Mouse (Mus musculus): ENCODE measurements around the gene Rtkn. TPM values are rescaled to one million over a fixed set of nuclear protein-coding genes. Genes with fewer than 3 reads are reported as not detected.

Gene Rtkn
- polyA plus RNA-seq, 1 experiment from 2014 or later = 38.5 TPM

GRCm38 (mm10) chr6:83165026-83165606 lies 29.9 kb downstream of the Rtkn start:
- WGBS = 5% methylated on average over 6 of the region's 6 CpGs
- ATAC-seq (replicated peaks; ENCODE audit: low FRiP score, low read depth) (0 out of 2 replicates have a peak, but pooled peaks have one; percentile 1), DNase-seq (ENCODE audit: low spot score) (peak; percentile 36)
- peak overlapping the region; percentile 85 for H3K27ac ChIP-seq
- H3K4me2 ChIP-seq (ENCODE audit: low read length) = peak overlapping the region; percentile 65
- H3K4me3 ChIP-seq (replicated peaks; ENCODE audit: low read depth, low read length) = peak overlapping the region; percentile 88
- peak overlapping the region; percentile 91 for H3K9ac ChIP-seq (ENCODE audit: low read depth, low read length)
- no peak for TF ChIP-seq CTCF (IDR thresholded peaks at IDR 0.05; ENCODE audit: low read depth)
- no peaks in the 10 kb centered on the region for H3K36me3 ChIP-seq (ENCODE audit: insufficient read depth, low read length)
- peaks cover 13% of the 10 kb centered on the region; the same call in 1 of the 2 replicates for H3K27me3 ChIP-seq (ENCODE audit: insufficient read depth, low read length)
- H3K4me1 ChIP-seq (replicated peaks; ENCODE audit: insufficient read depth, low read length) = peaks cover 24% of the 10 kb centered on the region; the same call in 1 of the 2 replicates
- H3K9me3 ChIP-seq (replicated peaks; ENCODE audit: low read length) = no peaks in the 10 kb centered on the region

DNA sequence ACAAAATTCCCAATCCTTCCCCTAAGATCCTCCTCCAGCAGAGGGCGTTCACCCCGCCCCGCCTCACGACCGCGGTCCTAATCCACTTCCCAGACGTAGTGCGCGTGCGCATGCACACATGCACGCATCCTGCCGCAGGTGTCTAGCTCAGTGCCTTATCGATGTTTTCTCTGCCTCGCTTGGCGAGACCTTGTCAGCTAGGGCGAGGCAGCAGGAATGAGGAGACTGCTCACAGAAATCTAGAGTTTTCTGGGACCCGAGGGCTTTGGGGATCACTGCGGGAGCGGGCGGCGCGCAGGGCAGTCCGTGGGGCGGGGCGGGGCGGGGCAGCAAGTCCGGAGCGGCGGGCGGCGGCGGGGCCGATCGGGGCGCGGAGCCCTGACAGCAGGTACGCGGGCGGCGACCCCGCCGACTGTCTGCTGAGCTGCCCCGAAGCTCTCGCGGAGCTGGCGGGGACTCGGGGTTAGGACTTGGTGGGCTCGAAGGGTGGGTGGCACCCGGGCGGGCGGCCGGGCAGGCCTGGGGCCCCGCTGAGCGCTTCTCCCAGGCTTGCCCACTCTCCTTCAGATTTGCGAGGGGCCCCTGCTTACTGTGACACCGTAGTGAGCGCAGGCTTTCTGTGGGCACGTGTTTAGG lies 30.5 kb downstream of the Rtkn start, which contains the start of gene Dctn1:
Dctn1 (plus strand) TSS at position 314 of the 636 bp plus-strand sequence.
- peak within 1 kb of the TSS; percentile 85 for H3K27ac ChIP-seq

GRCm38 (mm10) chr6:83166243-83166630 lies 31.0 kb downstream of the Rtkn start:
- H3K9ac ChIP-seq (ENCODE audit: low read depth, low read length) = peak overlapping the region; percentile 91
- WGBS = 0% methylated on average over 12 of the region's 12 CpGs
- 0 out of 2 replicates have a peak, but pooled peaks have one; percentile 8 for TF ChIP-seq CTCF (IDR thresholded peaks at IDR 0.05; ENCODE audit: low read depth)
- H3K27me3 ChIP-seq (ENCODE audit: insufficient read depth, low read length) = 0 out of 2 replicates have a peak, but pooled peaks cover 8% of the 10 kb centered on the region
- peaks cover 24% of the 10 kb centered on the region; the same call in 1 of the 2 replicates for H3K4me1 ChIP-seq (replicated peaks; ENCODE audit: insufficient read depth, low read length)
- peak overlapping the region; percentile 88 for H3K4me3 ChIP-seq (replicated peaks; ENCODE audit: low read depth, low read length)
- H3K36me3 ChIP-seq (ENCODE audit: insufficient read depth, low read length) = no peaks in the 10 kb centered on the region
- H3K27ac ChIP-seq = peak overlapping the region; percentile 85
- H3K9me3 ChIP-seq (replicated peaks; ENCODE audit: low read length) = no peaks in the 10 kb centered on the region
- peak overlapping the region; percentile 65 for H3K4me2 ChIP-seq (ENCODE audit: low read length)
- DNase-seq (ENCODE audit: low spot score) (peak; percentile 57), ATAC-seq (replicated peaks; ENCODE audit: low FRiP score, low read depth) (no peak)

More for the DNA sequence above, 30.5 kb downstream of the Rtkn start, which contains the start of gene Dctn1:
- H3K9ac ChIP-seq (ENCODE audit: low read depth, low read length) = peak within 1 kb of the TSS; percentile 91
- H3K27me3 ChIP-seq (ENCODE audit: insufficient read depth, low read length) = 0 out of 2 replicates have a peak, but pooled peaks cover 13% of the 10 kb centered on the region
- H3K4me3 ChIP-seq (replicated peaks; ENCODE audit: low read depth, low read length) = peak within 1 kb of the TSS; percentile 88
- peak; percentile 98 for DNase-seq (ENCODE audit: low spot score)
- under 1% methylated on average over 58 of the region's 58 CpGs for WGBS
- TF ChIP-seq CTCF (IDR thresholded peaks at IDR 0.05; ENCODE audit: low read depth) = peak; percentile 92
- no peaks in the 10 kb centered on the region for H3K9me3 ChIP-seq (replicated peaks; ENCODE audit: low read length)
- peak within 1 kb of the TSS; percentile 65 for H3K4me2 ChIP-seq (ENCODE audit: low read length)
- H3K36me3 ChIP-seq (ENCODE audit: insufficient read depth, low read length) = no peaks in the 10 kb centered on the region
- peak; percentile 73 for ATAC-seq (replicated peaks; ENCODE audit: low FRiP score, low read depth)
- peaks cover 24% of the 10 kb centered on the region; the same call in 1 of the 2 replicates for H3K4me1 ChIP-seq (replicated peaks; ENCODE audit: insufficient read depth, low read length)

- H3K27me3 ChIP-seq (ENCODE audit: insufficient read depth, low read length) = no peaks in the 10 kb centered on the region
- H3K9ac ChIP-seq (ENCODE audit: low read depth, low read length) = no peak overlapping the region
- H3K4me2 ChIP-seq (ENCODE audit: low read length) = no peak overlapping the region
- peaks cover 11% of the 10 kb centered on the region; the same call in 1 of the 2 replicates for H3K4me1 ChIP-seq (replicated peaks; ENCODE audit: insufficient read depth, low read length)
- no peak overlapping the region for H3K4me3 ChIP-seq (replicated peaks; ENCODE audit: low read depth, low read length)
- DNase-seq (ENCODE audit: low spot score) (peak; percentile 42), ATAC-seq (replicated peaks; ENCODE audit: low FRiP score, low read depth) (no peak)
- H3K27ac ChIP-seq = 0 out of 2 replicates have a peak overlapping the region, but pooled peaks have one; percentile 25
- no peak for TF ChIP-seq CTCF (IDR thresholded peaks at IDR 0.05; ENCODE audit: low read depth)
- no peaks in the 10 kb centered on the region for H3K9me3 ChIP-seq (replicated peaks; ENCODE audit: low read length)
- 35% methylated on average over 5 of the region's 5 CpGs for WGBS
- H3K36me3 ChIP-seq (ENCODE audit: insufficient read depth, low read length) = no peaks in the 10 kb centered on the region
These were observed 34.6 kb downstream of the Rtkn start for GRCm38 (mm10) chr6:83169872-83170271.

- H3K36me3 ChIP-seq (ENCODE audit: insufficient read depth, low read length) = no peaks in the 10 kb centered on the region
- DNase-seq (ENCODE audit: low spot score) = no peak
- no peak for TF ChIP-seq CTCF (IDR thresholded peaks at IDR 0.05; ENCODE audit: low read depth)
- H3K9ac ChIP-seq (ENCODE audit: low read depth, low read length) = no peak overlapping the region
- WGBS = 81% methylated on average over 5 of the region's 5 CpGs
- H3K4me2 ChIP-seq (ENCODE audit: low read length) = no peak overlapping the region
- H3K27ac ChIP-seq = no peak overlapping the region
- H3K4me1 ChIP-seq (replicated peaks; ENCODE audit: insufficient read depth, low read length) = peaks cover 8% of the 10 kb centered on the region; the same call in 1 of the 2 replicates
- no peak for ATAC-seq (replicated peaks; ENCODE audit: low FRiP score, low read depth)
- H3K4me3 ChIP-seq (replicated peaks; ENCODE audit: low read depth, low read length) = no peak overlapping the region
- H3K9me3 ChIP-seq (replicated peaks; ENCODE audit: low read length) = no peaks in the 10 kb centered on the region
- H3K27me3 ChIP-seq (ENCODE audit: insufficient read depth, low read length) = no peaks in the 10 kb centered on the region
These were observed 35.8 kb downstream of the Rtkn start for GRCm38 (mm10) chr6:83171063-83171462.

DNA sequence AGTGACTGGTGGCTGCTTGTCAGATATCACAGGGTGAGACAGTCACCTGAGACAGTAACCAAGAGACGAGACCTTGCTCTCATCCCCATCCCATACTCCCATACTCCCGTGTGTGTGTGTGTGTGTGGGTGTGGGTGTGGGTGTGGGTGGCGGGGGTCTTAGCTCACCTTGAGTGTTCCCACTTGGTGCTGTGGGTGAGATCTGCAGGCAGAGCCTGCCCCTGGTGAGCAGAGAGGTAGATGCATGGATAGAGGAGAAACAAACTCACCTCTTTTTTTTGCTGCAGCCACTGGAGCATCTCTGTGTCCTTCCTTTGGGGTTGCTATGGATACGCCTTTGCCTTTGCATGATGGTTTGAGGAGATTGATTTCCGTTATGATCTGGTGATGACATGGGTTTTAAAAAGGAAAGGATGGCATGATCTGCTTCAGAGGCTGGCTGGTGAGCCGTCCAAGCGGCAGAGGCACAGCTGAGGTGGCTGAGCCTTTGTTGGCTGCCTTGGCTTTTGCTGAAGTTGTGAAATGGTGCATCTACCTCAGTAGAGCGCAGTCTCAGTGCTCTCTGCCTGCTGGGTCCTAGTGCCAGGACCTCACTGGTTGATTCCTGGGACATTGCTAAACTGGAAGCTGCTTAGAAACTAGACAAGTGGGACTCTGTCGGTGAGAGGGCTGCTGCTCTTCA lies 37.1 kb downstream of the Rtkn start:
- H3K36me3 ChIP-seq (ENCODE audit: insufficient read depth, low read length) = no peaks in the 10 kb centered on the region
- H3K4me3 ChIP-seq (replicated peaks; ENCODE audit: low read depth, low read length) = no peak overlapping the region
- H3K4me1 ChIP-seq (replicated peaks; ENCODE audit: insufficient read depth, low read length) = 0 out of 2 replicates have a peak, but pooled peaks cover 4% of the 10 kb centered on the region
- no peak overlapping the region for H3K9ac ChIP-seq (ENCODE audit: low read depth, low read length)
- H3K27me3 ChIP-seq (ENCODE audit: insufficient read depth, low read length) = no peaks in the 10 kb centered on the region
- H3K9me3 ChIP-seq (replicated peaks; ENCODE audit: low read length) = no peaks in the 10 kb centered on the region
- no peak for TF ChIP-seq CTCF (IDR thresholded peaks at IDR 0.05; ENCODE audit: low read depth)
- no peak overlapping the region for H3K4me2 ChIP-seq (ENCODE audit: low read length)
- 61% methylated on average over 9 of the region's 9 CpGs for WGBS
- no peak overlapping the region for H3K27ac ChIP-seq
- DNase-seq (ENCODE audit: low spot score) = no peak
- ATAC-seq (replicated peaks; ENCODE audit: low FRiP score, low read depth) = no peak; the same call in 1 of the 2 replicates

Data from kidney, postnatal 0 days (tissue).